Mouse (Mus musculus) forebrain, embryonic 16.5 days (tissue): ENCODE results near the gene Gprc5b. TPM values are rescaled to one million over a fixed set of nuclear protein-coding genes. Genes with fewer than 3 reads are reported as not detected.

Experiments
- ATAC-seq: fragments of 200-750 bp; cut with Nextera tagmentation; 2 replicates; pipeline ENCODE4 v1.8.0; 2017; ENCODE audit warnings: mild to moderate bottlenecking, moderate library complexity
- H3K27ac ChIP-seq: fragments of 300-500 bp; sonication (generic); 2 replicates; pipeline ENCODE4 v1.5.1; 2014; ENCODE audit warnings: low read length, control low read depth
- H3K27me3 ChIP-seq: fragments of 300-500 bp; sonication (generic); replicated peaks from 2 replicates; pipeline ENCODE4 v1.6.1; 2014; ENCODE audit warnings: low read length; ENCODE audit not compliant: control insufficient read depth, insufficient read depth
- H3K36me3 ChIP-seq: fragments of 300-500 bp; sonication (generic); 2 replicates; pipeline ENCODE4 v1.6.1; 2014; ENCODE audit not compliant: control insufficient read depth, insufficient read depth
- H3K4me1 ChIP-seq: fragments of 300-500 bp; sonication (generic); replicated peaks from 2 replicates; pipeline ENCODE4 v1.6.1; 2014; ENCODE audit warnings: low read length; ENCODE audit not compliant: control insufficient read depth, insufficient read depth
- H3K4me2 ChIP-seq: fragments of 300-500 bp; sonication (generic); 2 replicates; pipeline ENCODE4 v1.6.1; 2014; ENCODE audit warnings: mild to moderate bottlenecking, low read length, control low read depth
- H3K4me3 ChIP-seq: fragments of 300-500 bp; sonication (generic); replicated peaks from 2 replicates; pipeline ENCODE4 v1.5.1; 2014; ENCODE audit warnings: mild to moderate bottlenecking, low read length, control low read depth
- H3K9ac ChIP-seq: fragments of 300-500 bp; sonication (generic); replicated peaks from 2 replicates; pipeline ENCODE4 v1.6.1; 2014; ENCODE audit warnings: low read depth, low read length, control low read depth
- H3K9me3 ChIP-seq: fragments of 300-500 bp; sonication (generic); 2 replicates; pipeline ENCODE4 v1.6.1; 2016; ENCODE audit warnings: low read length; ENCODE audit not compliant: control insufficient read depth
- WGBS: fragments of 180-500 bp; shearing (Covaris S2); extraction: QIAGEN DNeasy Blood & Tissue Kit; methylation state at CpG from one replicate; pipeline ENCODE4 v1.1.7; 2014; 5-methylcytosine and 5-hydroxymethylcytosine counted together
- polyA plus RNA-seq: library from polyadenylated mRNA; unstranded; fragments of >200 nt; fragmentation: Nextera tagmentation; extraction: Ambion mirVana; gene quantifications from 2 replicates; pipeline ENCODE4 v1.2.1, GENCODE M21; 2015

Gprc5b gene
- polyA plus RNA-seq, 1 experiment from 2014 or later = 6.2 TPM

- H3K4me2 ChIP-seq = no peak overlapping the region
- no peaks in the 10 kb centered on the region for H3K27me3 ChIP-seq
- peaks cover 32% of the 10 kb centered on the region for H3K4me1 ChIP-seq
- H3K27ac ChIP-seq = no peak overlapping the region
- no peak overlapping the region for H3K9ac ChIP-seq
- WGBS = 57% methylated on average over 9 of the region's 9 CpGs
- no peaks in the 10 kb centered on the region for H3K9me3 ChIP-seq
- H3K36me3 ChIP-seq = no peaks in the 10 kb centered on the region
- ATAC-seq = no peak
- no peak overlapping the region for H3K4me3 ChIP-seq
Measured at GRCm38 (mm10) chr7:118979708-118980107, 15.3 kb downstream of the Gprc5b start.

DNA sequence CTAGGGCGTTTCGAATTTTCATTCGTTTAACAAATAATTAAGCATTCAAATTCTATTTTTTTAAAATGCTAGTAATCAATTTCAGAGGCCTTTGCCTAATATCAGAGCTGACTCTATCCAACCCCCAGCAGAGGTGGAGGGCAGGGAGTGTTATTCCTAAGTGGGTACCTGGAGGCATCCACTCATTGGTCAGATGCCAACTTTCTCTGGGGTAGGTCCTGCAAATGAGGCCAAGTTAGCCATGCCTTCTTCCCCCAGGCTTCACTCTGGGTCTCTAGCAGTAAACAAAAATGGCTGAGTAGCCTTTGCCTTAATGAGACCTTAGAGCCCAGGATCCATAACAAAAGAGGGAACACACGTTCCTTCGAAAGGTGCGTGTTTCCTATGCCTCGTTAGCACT lies 15.9 kb downstream of the Gprc5b start:
- Histone ChIP-seq H3K27ac (no peak overlapping the region), H3K9me3 (no peaks in the 10 kb centered on the region), H3K9ac (no peak overlapping the region), H3K4me2 (no peak overlapping the region), H3K36me3 (no peaks in the 10 kb centered on the region), H3K4me1 (peaks cover 29% of the 10 kb centered on the region), H3K4me3 (no peak overlapping the region), H3K27me3 (no peaks in the 10 kb centered on the region)
- no peak for ATAC-seq
- 63% methylated on average over 7 of the region's 7 CpGs for WGBS

GRCm38 (mm10) chr7:118977167-118977543 lies 17.9 kb downstream of the Gprc5b start:
- no peak overlapping the region for H3K4me2 ChIP-seq
- WGBS = 59% methylated on average over 10 of the region's 10 CpGs
- no peak for ATAC-seq
- no peaks in the 10 kb centered on the region for H3K27me3 ChIP-seq
- peak overlapping the region; percentile 65 for H3K27ac ChIP-seq
- H3K36me3 ChIP-seq = no peaks in the 10 kb centered on the region
- peaks cover 28% of the 10 kb centered on the region for H3K4me1 ChIP-seq
- H3K9me3 ChIP-seq = no peaks in the 10 kb centered on the region
- no peak overlapping the region for H3K9ac ChIP-seq
- no peak overlapping the region for H3K4me3 ChIP-seq

GRCm38 (mm10) chr7:118976414-118977166 lies 18.4 kb downstream of the Gprc5b start:
- Histone ChIP-seq H3K4me3 (peak overlapping the region; percentile 31), H3K4me1 (peaks cover 28% of the 10 kb centered on the region), H3K36me3 (no peaks in the 10 kb centered on the region), H3K27me3 (no peaks in the 10 kb centered on the region), H3K4me2 (peak overlapping the region; percentile 44), H3K9me3 (no peaks in the 10 kb centered on the region), H3K9ac (peak overlapping the region; percentile 55), H3K27ac (peak overlapping the region; percentile 65)
- WGBS = 17% methylated on average over 14 of the region's 14 CpGs
- peak; percentile 69 for ATAC-seq

DNA sequence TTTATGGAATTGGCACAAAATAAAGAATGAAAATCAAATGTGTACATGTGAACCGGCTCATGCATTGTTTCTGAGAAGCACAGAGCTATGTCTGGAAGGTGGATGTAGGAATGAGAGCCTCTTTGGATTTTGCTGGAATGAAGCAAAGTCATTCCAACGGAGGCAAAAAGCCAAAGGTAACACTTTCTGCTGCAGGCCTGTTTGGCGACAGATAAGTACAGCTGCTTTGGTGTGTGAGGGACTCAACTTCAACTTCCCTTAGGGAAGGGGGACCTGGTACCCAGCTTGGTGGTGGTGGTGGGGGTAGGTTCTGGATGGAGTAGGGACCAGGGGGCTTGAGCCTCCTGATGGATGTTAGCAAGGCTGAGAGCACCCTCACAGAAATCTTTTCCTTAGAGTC lies 19.2 kb downstream of the Gprc5b start:
- no peak; the same call in 1 of the 2 replicates for ATAC-seq
- Histone ChIP-seq H3K4me2 (peak overlapping the region; percentile 44), H3K4me1 (peaks cover 28% of the 10 kb centered on the region), H3K27me3 (no peaks in the 10 kb centered on the region), H3K36me3 (no peaks in the 10 kb centered on the region), H3K27ac (peak overlapping the region; percentile 65; the same call in 1 of the 2 replicates), H3K9ac (no peak overlapping the region), H3K9me3 (no peaks in the 10 kb centered on the region), H3K4me3 (no peak overlapping the region; the same call in 1 of the 2 replicates)
- 84% methylated on average over 3 of the region's 3 CpGs for WGBS

GRCm38 (mm10) chr7:118973377-118973776 lies 21.6 kb downstream of the Gprc5b start:
- H3K4me2 ChIP-seq = no peak overlapping the region
- 90% methylated on average over 4 of the region's 4 CpGs for WGBS
- H3K9me3 ChIP-seq = no peaks in the 10 kb centered on the region
- no peak for ATAC-seq
- H3K27me3 ChIP-seq = no peaks in the 10 kb centered on the region
- H3K27ac ChIP-seq = no peak overlapping the region
- no peaks in the 10 kb centered on the region for H3K36me3 ChIP-seq
- H3K4me3 ChIP-seq = no peak overlapping the region
- H3K4me1 ChIP-seq = peaks cover 23% of the 10 kb centered on the region
- H3K9ac ChIP-seq = no peak overlapping the region

DNA sequence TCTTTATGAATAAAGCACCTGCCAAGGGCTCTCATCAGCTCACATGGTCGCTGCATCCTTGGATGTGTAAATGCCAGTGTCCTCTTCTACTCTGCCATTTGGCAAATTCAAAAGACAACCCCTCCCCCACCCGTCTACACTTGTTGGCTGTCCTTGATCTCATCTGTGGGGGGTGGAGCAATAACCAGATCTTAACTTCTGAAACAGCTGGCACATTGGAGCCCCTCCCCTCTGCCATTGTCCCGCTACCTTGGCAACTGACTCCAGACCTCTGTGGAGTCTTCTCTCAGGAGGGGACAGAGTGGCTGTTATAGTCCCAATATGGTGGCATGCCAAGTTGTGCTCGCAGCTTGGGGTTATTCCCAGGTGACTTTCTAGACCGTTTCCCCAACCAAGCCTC lies 22.7 kb downstream of the Gprc5b start:
- no peak overlapping the region for H3K9ac ChIP-seq
- H3K9me3 ChIP-seq = no peaks in the 10 kb centered on the region
- H3K36me3 ChIP-seq = no peaks in the 10 kb centered on the region
- H3K4me3 ChIP-seq = no peak overlapping the region
- 54% methylated on average over 5 of the region's 5 CpGs for WGBS
- no peak overlapping the region for H3K27ac ChIP-seq
- no peaks in the 10 kb centered on the region for H3K27me3 ChIP-seq
- H3K4me1 ChIP-seq = peaks cover 19% of the 10 kb centered on the region
- ATAC-seq = no peak
- H3K4me2 ChIP-seq = no peak overlapping the region

GRCm38 (mm10) chr7:118971499-118971898 lies 23.5 kb downstream of the Gprc5b start:
- WGBS = 90% methylated on average over 8 of the region's 8 CpGs
- Histone ChIP-seq H3K9ac (no peak overlapping the region), H3K36me3 (no peaks in the 10 kb centered on the region), H3K27ac (no peak overlapping the region), H3K4me2 (no peak overlapping the region), H3K4me3 (no peak overlapping the region), H3K4me1 (peaks cover 11% of the 10 kb centered on the region), H3K27me3 (no peaks in the 10 kb centered on the region), H3K9me3 (no peaks in the 10 kb centered on the region)
- no peak for ATAC-seq

DNA sequence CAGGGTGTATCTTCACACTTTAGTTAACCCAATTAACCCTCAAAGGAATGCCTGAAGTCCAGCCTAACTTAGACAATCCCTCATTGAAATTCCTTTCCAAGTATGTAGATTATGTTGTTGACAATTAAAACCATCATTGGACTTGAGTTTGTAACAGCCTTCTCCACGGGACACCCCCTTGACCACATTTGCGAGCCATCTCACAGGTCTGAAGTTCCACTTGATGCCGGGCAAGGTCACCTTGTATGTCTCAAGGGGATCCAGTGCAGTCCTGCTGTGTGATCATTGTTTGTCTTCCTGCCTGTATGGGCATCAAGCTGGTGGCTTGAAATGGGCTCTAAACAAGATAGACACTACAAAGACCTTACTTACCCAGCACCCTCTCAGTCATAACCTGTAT lies 26.1 kb downstream of the Gprc5b start:
- WGBS = 82% methylated on average over 3 of the region's 3 CpGs

More for the DNA sequence above, 26.1 kb downstream of the Gprc5b start:
- no peaks in the 10 kb centered on the region for H3K27me3 ChIP-seq
- H3K9ac ChIP-seq = no peak overlapping the region
- no peaks in the 10 kb centered on the region for H3K36me3 ChIP-seq
- no peak overlapping the region for H3K4me3 ChIP-seq
- H3K9me3 ChIP-seq = no peaks in the 10 kb centered on the region
- H3K4me2 ChIP-seq = no peak overlapping the region
- no peak for ATAC-seq
- no peak overlapping the region for H3K27ac ChIP-seq
- 0 out of 2 replicates have a peak, but pooled peaks cover 4% of the 10 kb centered on the region for H3K4me1 ChIP-seq
